26 mouse cellular contexts compared by ENCODE assay signal in the genomic region with DNA sequence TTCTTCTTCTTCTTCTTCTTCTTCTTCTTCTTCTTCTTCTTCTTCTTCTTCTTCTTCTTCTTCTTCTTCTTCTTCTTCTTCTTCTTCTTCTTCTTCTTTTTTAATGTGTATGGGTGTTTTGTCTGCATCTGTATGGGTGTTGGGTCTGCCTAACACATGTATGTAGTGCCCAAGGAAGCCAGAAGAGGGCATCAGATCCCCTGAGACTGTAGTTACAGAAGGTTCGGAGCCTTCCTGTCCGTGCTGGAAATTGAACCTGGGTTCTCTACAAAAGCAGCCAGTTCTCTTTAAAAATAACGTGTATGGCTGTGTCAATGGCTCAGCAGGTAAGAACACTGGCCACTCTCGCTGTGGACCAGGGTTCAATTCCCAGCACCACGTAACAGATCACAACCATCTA.
DNase-seq lines count a peak whose midpoint lies in the region; ATAC-seq and TF ChIP-seq lines count a peak whose summit lies in the region.
"Had no signal": no experiment of that assay in that cellular context is flagged by ENCODE, and none has a peak within 500 bp of the region (broad histone marks: within the 10 kb centered on the region; RNA-seq: fewer than 3 reads in every experiment).

No protein-coding gene starts in this region.

- no peak for TF ChIP-seq POLR2A in heart, adult 2 months (IDR thresholded peaks at IDR 0.05; ENCODE audit: insufficient read depth, low read depth, low read length)
- no peak for TF ChIP-seq POLR2A in brain, embryonic 14.5 days (IDR thresholded peaks at IDR 0.05; ENCODE audit: borderline replicate concordance, extremely low read depth, insufficient read depth, insufficient read length, poor library complexity, severe bottlenecking)

- H3K27ac ChIP-seq in heart, adult 2 months: no peak overlapping the region
- no peak overlapping the region for H3K27ac ChIP-seq in heart, embryonic 12.5 days (ENCODE audit: poor library complexity, severe bottlenecking)
- H3K27ac ChIP-seq in lung, postnatal 0 days (ENCODE audit: low read length): no peak overlapping the region
- H3K27ac ChIP-seq in ES-E14 (ENCODE audit: insufficient read depth, low read depth, low read length, poor library complexity, severe bottlenecking): no peak overlapping the region
- H3K27ac ChIP-seq in midbrain, embryonic 16.5 days (ENCODE audit: low read length): no peak overlapping the region
- H3K27ac ChIP-seq: embryonic facial prominence, embryonic 12.5 days; limb, embryonic 10.5 days; midbrain, embryonic 15.5 days; neural tube, embryonic 15.5 days had no signal

- in situ Hi-C loops in ES-E14 (cut with MboI; ENCODE audit: low sequenced_read_pairs in 2 of 2, unreplicated experiment in 2 of 2): no loop called here

- H3K4me2 ChIP-seq in heart, embryonic 12.5 days: no peak overlapping the region
- no peak overlapping the region for H3K4me2 ChIP-seq in lung, postnatal 0 days (replicated peaks; ENCODE audit: low read depth, low read length)
- no peak overlapping the region for H3K4me2 ChIP-seq in midbrain, embryonic 16.5 days (ENCODE audit: low read length)
- H3K4me2 ChIP-seq: embryonic facial prominence, embryonic 12.5 days; midbrain, embryonic 15.5 days; neural tube, embryonic 15.5 days had no signal

- 74% methylated on average over 5 of the region's 5 CpGs for WGBS in heart, adult 2 months
- WGBS in heart, embryonic 12.5 days: 73% methylated on average over 5 of the region's 5 CpGs
- 78% methylated on average over 5 of the region's 5 CpGs for WGBS in lung, postnatal 0 days
- 84% methylated on average over 5 of the region's 5 CpGs for WGBS in midbrain, embryonic 16.5 days

- no peak for TF ChIP-seq EP300 in heart, adult 2 months (IDR thresholded peaks at IDR 0.05; ENCODE audit: insufficient read depth, low read depth, low read length)
- TF ChIP-seq EP300 in lung, postnatal 0 days (IDR thresholded peaks at IDR 0.05): no peak

- intact Hi-C loops in heart, adult 2 months (cut with DNase I): no loop called here

- H3K27me3 ChIP-seq in heart, adult 2 months (ENCODE audit: control insufficient read depth, insufficient read depth, low read length): no peaks in the 10 kb centered on the region
- H3K27me3 ChIP-seq in heart, embryonic 12.5 days (replicated peaks): peaks cover 21% of the 10 kb centered on the region
- H3K27me3 ChIP-seq in lung, postnatal 0 days (replicated peaks; ENCODE audit: insufficient read depth, low read length): no peaks in the 10 kb centered on the region
- no peaks in the 10 kb centered on the region for H3K27me3 ChIP-seq in midbrain, embryonic 16.5 days (ENCODE audit: control insufficient read depth, insufficient read depth, low read depth, low read length)
- H3K27me3 ChIP-seq: embryonic facial prominence, embryonic 12.5 days; megakaryocyte, embryonic 14.5 days; midbrain, embryonic 15.5 days; neural tube, embryonic 15.5 days had no signal

- no peak overlapping the region for H3K4me3 ChIP-seq in heart, adult 2 months
- no peak overlapping the region for H3K4me3 ChIP-seq in heart, embryonic 12.5 days
- H3K4me3 ChIP-seq in lung, postnatal 0 days (ENCODE audit: low read depth, low read length): no peak overlapping the region
- H3K4me3 ChIP-seq in ES-E14 (ENCODE audit: insufficient read depth in 1 of 2, low read depth in 1 of 2, low read length in 2 of 2, poor library complexity in 1 of 2, severe bottlenecking in 1 of 2): no peak overlapping the region
- H3K4me3 ChIP-seq in midbrain, embryonic 16.5 days (ENCODE audit: low read depth, low read length): no peak overlapping the region
- H3K4me3 ChIP-seq: embryonic facial prominence, embryonic 12.5 days; limb, embryonic 10.5 days; megakaryocyte, embryonic 14.5 days; midbrain, embryonic 15.5 days; neural tube, embryonic 15.5 days had no signal

- peaks cover 4% of the 10 kb centered on the region; the same call in 1 of the 2 replicates for H3K9me3 ChIP-seq in heart, embryonic 12.5 days (replicated peaks)
- no peaks in the 10 kb centered on the region for H3K9me3 ChIP-seq in lung, postnatal 0 days (ENCODE audit: low read length)
- no peaks in the 10 kb centered on the region for H3K9me3 ChIP-seq in ES-E14 (ENCODE audit: control insufficient read depth, insufficient read depth, low read depth, low read length)
- no peaks in the 10 kb centered on the region for H3K9me3 ChIP-seq in midbrain, embryonic 16.5 days (replicated peaks; ENCODE audit: control insufficient read depth, low read length, poor library complexity, severe bottlenecking)
- H3K9me3 ChIP-seq: embryonic facial prominence, embryonic 12.5 days; midbrain, embryonic 15.5 days; neural tube, embryonic 15.5 days had no signal

- H3K79me2 ChIP-seq in heart, adult 2 months (replicated peaks; ENCODE audit: control insufficient read depth, insufficient read depth, low read length): no peaks in the 10 kb centered on the region

- ATAC-seq in heart, embryonic 12.5 days (ENCODE audit: insufficient number of reproducible peaks, low FRiP score): no peak
- no peak for ATAC-seq in lung, postnatal 0 days
- ATAC-seq in midbrain, embryonic 16.5 days: no peak
- ATAC-seq: forebrain, postnatal 0 days; hindbrain, embryonic 16.5 days; intestine, postnatal 0 days; liver, postnatal 0 days; midbrain, embryonic 15.5 days had no signal

- H3K4me1 ChIP-seq in heart, adult 2 months (ENCODE audit: control insufficient read depth, insufficient read depth, low read length): no peaks in the 10 kb centered on the region
- H3K4me1 ChIP-seq in heart, embryonic 12.5 days (replicated peaks): no peaks in the 10 kb centered on the region
- H3K4me1 ChIP-seq in lung, postnatal 0 days (ENCODE audit: insufficient read depth, low read depth, low read length): no peaks in the 10 kb centered on the region
- H3K4me1 ChIP-seq in ES-E14 (ENCODE audit: control insufficient read depth in 2 of 2, insufficient read depth in 2 of 2, low read length in 2 of 2, poor library complexity in 1 of 2): no peaks in the 10 kb centered on the region
- peaks cover 2% of the 10 kb centered on the region; the same call in 1 of the 2 replicates for H3K4me1 ChIP-seq in midbrain, embryonic 16.5 days (ENCODE audit: control insufficient read depth, insufficient read depth, low read length)
- H3K4me1 ChIP-seq: limb, embryonic 10.5 days; megakaryocyte, embryonic 14.5 days had no signal

- H3K36me3 ChIP-seq in heart, adult 2 months (ENCODE audit: control insufficient read depth, insufficient read depth, low read length): no peaks in the 10 kb centered on the region
- H3K36me3 ChIP-seq in heart, embryonic 12.5 days: no peaks in the 10 kb centered on the region
- H3K36me3 ChIP-seq in lung, postnatal 0 days (ENCODE audit: insufficient read depth, low read length): no peaks in the 10 kb centered on the region
- H3K36me3 ChIP-seq in ES-E14 (ENCODE audit: control insufficient read depth, insufficient read depth, low read length, poor library complexity, severe bottlenecking): no peaks in the 10 kb centered on the region
- H3K36me3 ChIP-seq in midbrain, embryonic 16.5 days (ENCODE audit: control insufficient read depth, insufficient read depth, low read length): no peaks in the 10 kb centered on the region
- H3K36me3 ChIP-seq: embryonic facial prominence, embryonic 12.5 days; limb, embryonic 10.5 days; midbrain, embryonic 15.5 days; neural tube, embryonic 15.5 days had no signal

- no peak overlapping the region for H3K9ac ChIP-seq in heart, adult 2 months (ENCODE audit: low read depth, low read length)
- H3K9ac ChIP-seq in heart, embryonic 12.5 days: no peak overlapping the region
- no peak overlapping the region for H3K9ac ChIP-seq in lung, postnatal 0 days (replicated peaks; ENCODE audit: low read depth)
- H3K9ac ChIP-seq in ES-E14 (ENCODE audit: insufficient read depth, low read depth, low read length, poor library complexity, severe bottlenecking): no peak overlapping the region
- no peak overlapping the region for H3K9ac ChIP-seq in midbrain, embryonic 16.5 days (ENCODE audit: low read depth, low read length)
- H3K9ac ChIP-seq: embryonic facial prominence, embryonic 12.5 days; forebrain, postnatal 0 days; liver, postnatal 0 days; midbrain, embryonic 15.5 days; neural tube, embryonic 15.5 days had no signal

- DNase-seq in heart, adult 2 months: no peak
- DNase-seq in lung, postnatal 0 days (ENCODE audit: low spot score): no peak
- no peak for DNase-seq in lung, adult 18-20 months
- peak; percentile 30 for DNase-seq in ES-E14 (ENCODE audit: low read depth, low spot score)
- DNase-seq in brain, embryonic 14.5 days (ENCODE audit: low read depth): no peak
- DNase-seq: adrenal gland, postnatal 10 days; cerebellum, adult 11 months; cerebellum, postnatal 25 days; forebrain, postnatal 0 days; gastrocnemius, postnatal 36 days; kidney, postnatal 10 days; liver; liver, postnatal 0 days; lung, postnatal 36 days; right cerebral cortex, adult 18-20 months; right cerebral cortex, postnatal 4 days; thymus, adult 2 months had no signal

- 0 out of 2 replicates have a peak, but pooled peaks have one; percentile 12 for TF ChIP-seq CTCF in heart, adult 2 months (IDR thresholded peaks at IDR 0.05)
- peak; percentile 15; the same call in 1 of the 2 replicates for TF ChIP-seq CTCF in lung, postnatal 0 days (IDR thresholded peaks at IDR 0.05)
- peak; percentile 3; the same call in 1 of the 2 replicates for TF ChIP-seq CTCF in brain, embryonic 14.5 days (IDR thresholded peaks at IDR 0.05; ENCODE audit: borderline replicate concordance, extremely low read depth, insufficient read depth, insufficient read length)

TF ChIP-seq in ES-E14, 5 proteins besides CTCF, POLR2A, EP300 and RAD21:
- no peak for TF ChIP-seq HCFC1 (IDR thresholded peaks at IDR 0.05; ENCODE audit: borderline replicate concordance, insufficient read depth, low read length)
- peak; percentile 67; the same call in 1 of the 2 replicates for TF ChIP-seq ZC3H11A (IDR thresholded peaks at IDR 0.05; ENCODE audit: borderline replicate concordance, low read depth, low read length)
- no peak for TF ChIP-seq ZNF384 (IDR thresholded peaks at IDR 0.05; ENCODE audit: low read depth, low read length)
- no peak for TF ChIP-seq MAFK (IDR thresholded peaks at IDR 0.05; ENCODE audit: insufficient read depth, low read depth, low read length)
